Mouse (Mus musculus) neutrophil, adult 59 days (primary cell): ENCODE data around the gene Rnf17. TPM values are rescaled to one million over a fixed set of nuclear protein-coding genes. Genes with fewer than 3 reads are reported as not detected.

ENCODE experiments used
- total RNA-seq, 2 experiments: library from RNA; stranded (reverse); gene quantifications; 1 replicate in 1 of 2; 2 replicates in 1 of 2; pipeline ENCODE4 v1.2.4; 2023

The Rnf17 gene
- under 1 TPM; 0.35 to 0.58 TPM for total RNA-seq

GRCm38 (mm10) chr14:56402311-56403071, at the start of gene Rnf17:
Gene Rnf17, plus strand, starts transcription at chr14:56402581.

DNA sequence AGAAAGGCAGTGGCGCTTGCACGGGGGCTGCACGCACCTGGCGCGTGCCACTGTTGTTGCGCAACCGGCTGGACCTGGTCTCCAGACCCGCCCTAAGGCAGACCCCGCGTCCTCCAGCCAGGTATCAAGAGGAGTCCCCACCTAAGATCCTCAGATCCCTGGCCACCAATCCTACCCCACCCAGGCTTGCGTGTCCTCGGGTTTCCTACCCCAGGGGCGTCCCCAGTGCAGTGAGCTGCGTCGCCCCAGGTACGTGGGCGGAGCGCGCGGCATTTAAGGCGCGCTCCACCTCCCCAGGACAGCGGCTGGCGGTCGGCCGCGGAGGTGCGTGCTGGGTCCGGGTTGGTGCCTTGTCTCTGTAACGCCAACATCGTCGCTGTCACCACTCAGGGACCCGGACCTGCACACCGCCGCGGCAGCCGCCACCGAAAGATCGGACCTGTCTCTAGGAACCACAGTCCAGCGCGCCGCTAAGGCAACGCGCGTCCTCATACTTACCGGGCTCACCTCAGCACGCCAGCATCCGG, 37.6 kb upstream of the Rnf17 start, which contains the start of gene Atp12a:
Gene Atp12a, plus strand, starts transcription at position 358 of the 527 bp plus-strand sequence.

Other genes with a start within 250 kb of the Rnf17 start
- not detected for gene Gzmg, start 243.0 kb upstream of the Rnf17 start, total RNA-seq
- not detected for gene Gzmn, start 228.0 kb upstream of the Rnf17 start, total RNA-seq
- not detected for gene Gzmf, start 191.2 kb upstream of the Rnf17 start, total RNA-seq
- not detected for gene Gzmc, start 167.9 kb upstream of the Rnf17 start, total RNA-seq
- under 1 TPM in 1 of 2 experiments, not detected in 1; 0.62 TPM for gene Gzmb, start 140.3 kb upstream of the Rnf17 start, total RNA-seq
- gene Atp12a, start 37.5 kb upstream of the Rnf17 start, total RNA-seq = not detected
- gene Cenpj, start 172.8 kb downstream of the Rnf17 start, total RNA-seq = 10 to 100 TPM; 13.8 to 17.9 TPM
- 10 to 100 TPM; 59.2 to 59.9 TPM for gene Parp4, start 173.0 kb downstream of the Rnf17 start, total RNA-seq